Mouse (Mus musculus) myocyte (in vitro differentiated cells): ENCODE measurements around the gene Tmem238l. TPM values are rescaled to one million over a fixed set of nuclear protein-coding genes. Genes with fewer than 3 reads are reported as not detected.

ENCODE experiments used
- H3K27me3 ChIP-seq: one replicate; pipeline ENCODE4 v1.6.1; 2011; ENCODE audit not compliant: control insufficient read depth, insufficient read depth, insufficient read length
- H3K36me3 ChIP-seq: one replicate; pipeline ENCODE4 v1.6.1; 2011; ENCODE audit not compliant: control insufficient read depth, insufficient read depth
- H3K4me2 ChIP-seq: one replicate; pipeline ENCODE4 v1.6.1; 2011; ENCODE audit warnings: low read depth, control low read depth
- H3K4me3 ChIP-seq: one replicate; pipeline ENCODE4 v1.5.1; 2011; ENCODE audit warnings: mild to moderate bottlenecking, control low read depth, moderate library complexity
- H3K79me2 ChIP-seq: one replicate; pipeline ENCODE4 v1.6.1; 2011; ENCODE audit not compliant: control insufficient read depth, insufficient read depth
- H3ac ChIP-seq: one replicate; pipeline ENCODE4 v1.6.1; 2011; ENCODE audit not compliant: control insufficient read depth, insufficient read length
- CEBPB ChIP-seq: IDR thresholded peaks from 2 replicates; pipeline ENCODE4 v1.6.1; 2011; ENCODE audit warnings: mild to moderate bottlenecking, moderate library complexity; ENCODE audit not compliant: poor library complexity, insufficient read depth, severe bottlenecking
- E2F4 ChIP-seq: IDR thresholded peaks from one replicate; pipeline ENCODE4 v1.6.1; 2011; ENCODE audit warnings: mild to moderate bottlenecking, control low read depth, moderate library complexity; ENCODE audit not compliant: insufficient read depth
- MAX ChIP-seq: IDR thresholded peaks from one replicate; pipeline ENCODE4 v1.6.1; 2011; ENCODE audit warnings: low read depth, mild to moderate bottlenecking, control low read depth
- MYOD1 ChIP-seq, 3 experiments: IDR thresholded peaks; one replicate each; pipeline ENCODE4 v1.6.1; 2011; ENCODE audit warnings: control low read depth in 2 of 3, low read depth in 2 of 3, mild to moderate bottlenecking in 2 of 3, moderate library complexity in 1 of 3; ENCODE audit not compliant: insufficient read length in 2 of 3, control insufficient read depth in 1 of 3
- MYOG ChIP-seq, 3 experiments: IDR thresholded peaks; one replicate each; pipeline ENCODE4 v1.6.1; 2011; ENCODE audit warnings: control low read depth in 2 of 3, low read depth in 2 of 3, mild to moderate bottlenecking in 2 of 3; ENCODE audit not compliant: insufficient read length in 2 of 3, control insufficient read depth in 1 of 3, insufficient read depth in 1 of 3
- POLR2A ChIP-seq: IDR thresholded peaks from one replicate; pipeline ENCODE4 v1.6.1; 2011; ENCODE audit warnings: low read depth, mild to moderate bottlenecking, control low read depth, moderate library complexity; ENCODE audit not compliant: insufficient read length
- POLR2AphosphoS2 ChIP-seq: IDR thresholded peaks from one replicate; pipeline ENCODE4 v1.6.1; 2011; ENCODE audit warnings: low read depth, control low read depth; ENCODE audit not compliant: insufficient read length
- REST ChIP-seq: IDR thresholded peaks from one replicate; pipeline ENCODE4 v1.6.1; 2011; ENCODE audit warnings: mild to moderate bottlenecking, control low read depth, moderate library complexity; ENCODE audit not compliant: insufficient read depth, insufficient read length
- SRF ChIP-seq: IDR thresholded peaks from one replicate; pipeline ENCODE4 v1.6.1; 2011; ENCODE audit warnings: low read depth; ENCODE audit not compliant: control insufficient read depth, insufficient read length
- TCF12 ChIP-seq: IDR thresholded peaks from one replicate; pipeline ENCODE4 v1.6.1; 2011; ENCODE audit warnings: mild to moderate bottlenecking, control low read depth; ENCODE audit not compliant: poor library complexity, insufficient read depth, severe bottlenecking
- TCF3 ChIP-seq: IDR thresholded peaks from one replicate; pipeline ENCODE4 v1.6.1; 2011; ENCODE audit warnings: low read depth, control low read depth; ENCODE audit not compliant: insufficient read length
- USF1 ChIP-seq: IDR thresholded peaks from one replicate; pipeline ENCODE4 v1.6.1; 2011; ENCODE audit warnings: low read depth, mild to moderate bottlenecking, control low read depth, moderate library complexity
- polyA plus RNA-seq: library from polyadenylated mRNA; unstranded; fragments of >200 nt; fragmentation: generic; extraction: Trizol; gene quantifications from one replicate; pipeline ENCODE4 v1.2.1, GENCODE M21; 2012; ENCODE audit warnings: missing spikeins

Gene Tmem238l
- polyA plus RNA-seq, 1 experiment = not detected

DNA sequence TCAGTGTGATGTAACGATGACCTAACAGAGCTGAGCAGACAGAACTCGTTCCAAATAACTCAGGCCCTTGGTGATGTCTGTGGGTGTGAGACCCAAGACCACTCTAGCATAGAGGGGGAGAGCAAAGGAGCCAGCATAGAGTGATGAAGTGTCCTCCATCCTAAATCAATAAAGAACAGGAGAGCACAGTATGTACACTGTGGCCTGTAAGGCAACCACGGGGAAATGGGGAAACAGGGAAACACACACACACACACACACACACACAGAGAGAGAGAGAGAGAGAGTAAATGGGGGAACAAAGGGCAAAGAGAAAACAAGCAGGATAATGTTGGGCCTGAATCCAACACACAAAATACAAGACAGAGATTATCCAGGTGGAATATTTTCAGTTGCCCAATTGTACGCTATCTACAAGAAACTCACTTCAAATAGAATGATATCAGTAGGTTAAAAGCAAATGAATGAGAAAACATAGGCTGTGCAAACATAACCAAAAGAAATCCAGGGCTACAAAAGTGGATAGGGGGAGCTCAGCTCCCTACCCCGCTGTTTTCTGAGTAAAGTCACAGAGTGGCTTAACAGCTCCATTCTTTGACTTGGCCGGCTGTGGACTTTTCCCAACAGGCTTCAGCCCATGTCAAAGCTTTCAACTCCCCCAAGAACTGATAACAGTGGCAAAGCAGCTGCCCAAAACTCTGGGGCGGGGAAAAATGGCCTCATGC, 19.3 kb downstream of the Tmem238l start:
- TF ChIP-seq MYOG (IDR thresholded peaks at IDR 0.05; ENCODE audit: control insufficient read depth in 1 of 3, insufficient read depth in 1 of 3, insufficient read length in 2 of 3, low read depth in 2 of 3) = no peak
- no peak for TF ChIP-seq MAX
- no peak for TF ChIP-seq CEBPB
- Histone ChIP-seq H3ac (no peak overlapping the region), H3K4me2 (no peak overlapping the region), H3K27me3 (no peaks in the 10 kb centered on the region), H3K79me2 (no peaks in the 10 kb centered on the region), H3K36me3 (no peaks in the 10 kb centered on the region), H3K4me3 (no peak overlapping the region)

DNA sequence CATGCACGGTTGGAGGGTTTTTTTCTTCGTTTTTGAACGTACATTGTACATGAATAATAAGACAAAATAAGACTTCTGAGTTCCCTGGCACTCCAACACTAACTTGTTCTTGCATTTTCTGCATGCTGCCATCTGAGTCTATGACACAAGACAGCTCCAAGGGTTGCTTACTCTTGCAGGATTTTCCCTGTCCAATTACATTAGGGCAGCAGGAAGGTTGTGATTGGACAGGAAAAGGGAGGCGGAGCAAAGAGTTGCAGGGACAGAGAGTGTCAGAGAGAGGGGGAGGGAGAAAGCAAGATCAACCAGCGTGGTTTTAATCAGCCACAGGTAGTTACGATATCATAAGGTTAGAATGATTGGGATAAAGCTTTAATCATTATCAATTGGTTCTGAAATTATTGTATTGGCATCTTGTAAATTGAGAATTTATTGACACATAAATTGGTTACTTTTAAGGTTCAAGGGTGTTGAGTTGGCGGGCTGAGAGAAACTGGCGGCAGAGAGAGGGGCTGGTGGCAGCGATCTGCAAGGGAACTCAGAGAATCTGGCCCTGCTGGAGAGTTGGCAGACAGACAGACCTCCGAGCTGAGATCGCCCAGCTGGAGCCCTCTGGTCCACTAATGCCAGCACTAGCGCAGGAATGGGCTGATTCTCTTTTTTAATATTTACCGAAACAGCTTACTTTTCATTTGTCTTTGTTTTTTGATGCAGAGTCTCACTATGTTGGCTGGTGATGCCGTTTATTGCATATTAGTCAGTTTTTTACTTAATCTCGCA, 25.1 kb downstream of the Tmem238l start:
- Histone ChIP-seq H3ac (no peak overlapping the region), H3K27me3 (no peaks in the 10 kb centered on the region), H3K4me2 (peak overlapping the region; percentile 21), H3K79me2 (no peaks in the 10 kb centered on the region), H3K4me3 (no peak overlapping the region), H3K36me3 (no peaks in the 10 kb centered on the region)
- TF ChIP-seq MYOD1 (IDR thresholded peaks at IDR 0.05; ENCODE audit: control insufficient read depth in 1 of 3, insufficient read length in 2 of 3, low read depth in 2 of 3) (no peak), CEBPB (peak; percentile 75), E2F4 (no peak)

DNA sequence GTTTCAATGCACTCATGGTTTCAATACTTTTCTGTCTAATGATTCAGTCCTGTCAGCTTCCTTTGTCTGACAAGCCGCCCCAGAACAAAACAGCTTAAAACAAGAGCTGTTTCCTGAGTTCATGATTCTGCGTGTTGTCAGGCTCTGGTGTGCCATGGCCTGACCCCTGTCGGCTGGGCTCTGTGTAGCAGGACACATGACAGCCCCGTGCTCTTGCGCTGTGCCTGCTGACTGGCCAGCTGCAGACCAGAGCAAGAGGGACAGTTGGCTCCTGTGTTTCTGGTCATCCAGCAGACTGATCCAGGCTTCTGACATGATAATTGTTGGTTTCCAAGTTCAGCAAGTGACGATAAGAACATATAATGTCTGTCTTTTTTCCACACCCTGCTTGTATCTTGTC, 26.4 kb downstream of the Tmem238l start:
- no peak overlapping the region for H3ac ChIP-seq
- H3K4me3 ChIP-seq = no peak overlapping the region
- H3K4me2 ChIP-seq = no peak overlapping the region
- H3K79me2 ChIP-seq = no peaks in the 10 kb centered on the region
- no peak for TF ChIP-seq REST
- TF ChIP-seq CEBPB = no peak
- TF ChIP-seq TCF3 = no peak
- no peak for TF ChIP-seq MYOG (IDR thresholded peaks at IDR 0.05; ENCODE audit: control insufficient read depth in 1 of 3, insufficient read depth in 1 of 3, insufficient read length in 2 of 3, low read depth in 2 of 3)
- TF ChIP-seq E2F4 = no peak
- TF ChIP-seq MAX = no peak
- no peaks in the 10 kb centered on the region for H3K27me3 ChIP-seq
- H3K36me3 ChIP-seq = no peaks in the 10 kb centered on the region

DNA sequence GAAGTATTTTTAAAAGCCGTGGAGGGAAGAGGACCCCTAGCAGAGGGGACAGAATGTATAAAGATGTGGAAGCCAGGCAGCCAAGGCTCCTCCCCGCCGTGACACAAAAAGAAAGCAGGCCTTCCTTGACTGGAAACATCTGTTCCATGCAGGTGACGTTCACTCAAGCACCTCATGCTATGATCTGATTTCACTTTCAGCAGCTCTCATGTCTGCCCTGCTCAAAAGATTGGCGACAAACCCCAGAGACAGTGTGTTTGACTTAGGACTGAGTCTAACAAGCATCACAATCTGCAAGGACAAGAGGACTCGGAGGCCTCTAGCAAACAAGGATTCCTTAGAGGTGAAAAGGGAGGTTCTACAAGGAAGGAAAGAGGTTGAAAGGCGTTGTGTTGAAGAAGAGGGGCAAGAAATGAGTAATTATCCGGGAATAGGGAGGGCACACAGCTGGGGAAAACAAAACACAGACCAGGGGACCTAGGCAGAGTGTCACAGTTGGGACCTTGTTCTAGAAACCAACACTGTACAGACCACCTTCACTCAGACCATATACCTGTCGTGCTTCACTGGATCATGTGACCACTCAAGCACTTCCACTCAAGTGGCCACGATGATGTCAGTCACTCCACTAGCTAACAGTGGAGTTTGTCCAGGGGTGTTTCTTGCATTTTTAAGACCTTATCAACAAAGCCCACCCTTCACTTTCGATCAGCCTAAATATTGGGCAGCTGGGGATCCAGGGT, 27.2 kb downstream of the Tmem238l start:
- H3K36me3 ChIP-seq = no peaks in the 10 kb centered on the region
- H3K4me2 ChIP-seq = no peak overlapping the region
- H3ac ChIP-seq = no peak overlapping the region
- no peaks in the 10 kb centered on the region for H3K79me2 ChIP-seq
- no peak overlapping the region for H3K4me3 ChIP-seq
- TF ChIP-seq POLR2AphosphoS2 (no peak), REST (no peak)
- no peaks in the 10 kb centered on the region for H3K27me3 ChIP-seq

DNA sequence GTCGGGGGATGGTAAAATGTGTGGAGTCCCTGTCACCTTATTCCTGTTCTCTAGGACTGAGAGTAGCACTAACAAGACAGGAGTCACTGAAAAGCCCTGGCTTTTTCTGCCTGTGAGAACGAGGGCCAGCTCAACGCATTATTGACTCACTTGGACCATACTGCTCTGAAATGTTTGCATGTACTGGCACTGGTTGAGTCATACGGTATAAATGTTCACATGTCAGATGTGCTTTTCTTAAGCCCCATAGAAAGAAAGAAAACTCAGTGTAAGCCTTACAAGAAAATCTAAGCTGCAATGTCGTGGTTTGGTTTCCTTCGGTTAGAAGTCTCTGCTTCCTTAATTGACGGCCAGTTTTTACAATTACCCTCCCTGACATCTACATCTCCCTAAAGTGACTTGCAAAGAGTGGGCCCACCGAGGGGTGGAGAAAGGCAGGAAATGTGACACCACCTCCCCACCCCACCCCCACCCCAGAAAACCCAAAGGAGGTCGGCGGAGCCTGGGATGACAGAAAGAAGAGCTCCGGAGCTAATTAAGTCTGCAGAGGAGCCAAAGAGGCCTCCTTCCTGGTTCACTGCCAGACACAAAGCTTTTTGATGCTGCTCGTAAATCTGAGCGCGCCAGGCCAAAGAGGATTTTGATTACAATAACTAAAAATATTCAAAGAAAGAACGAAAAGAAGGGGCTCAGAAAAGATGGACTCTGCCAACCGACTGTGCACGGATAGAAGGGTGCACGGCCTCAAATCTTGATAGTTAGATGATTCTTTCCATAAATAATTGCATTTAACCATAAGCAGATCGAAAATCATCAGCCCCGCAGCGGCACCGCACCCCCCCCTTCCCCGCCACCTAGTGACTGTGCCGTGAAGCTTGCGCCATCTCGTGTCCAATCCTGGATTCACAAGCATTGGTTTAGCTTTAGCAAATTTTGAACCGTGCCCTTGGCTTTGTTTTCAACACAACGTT, 28.0 kb downstream of the Tmem238l start:
- TF ChIP-seq MYOG (IDR thresholded peaks at IDR 0.05; ENCODE audit: control insufficient read depth in 1 of 3, insufficient read depth in 1 of 3, insufficient read length in 2 of 3, low read depth in 2 of 3) (no peak), MAX (no peak), POLR2A (no peak), TCF3 (no peak), USF1 (no peak), CEBPB (no peak), TCF12 (no peak), E2F4 (no peak), SRF (no peak), POLR2AphosphoS2 (no peak), MYOD1 (IDR thresholded peaks at IDR 0.05; ENCODE audit: control insufficient read depth in 1 of 3, insufficient read length in 2 of 3, low read depth in 2 of 3) (no peak), REST (no peak)
- Histone ChIP-seq H3K27me3 (no peaks in the 10 kb centered on the region), H3K4me3 (peak overlapping the region; percentile 39)

More for the DNA sequence above, 28.0 kb downstream of the Tmem238l start:
- Histone ChIP-seq H3K79me2 (no peaks in the 10 kb centered on the region), H3K4me2 (peak overlapping the region; percentile 99), H3ac (no peak overlapping the region), H3K36me3 (no peaks in the 10 kb centered on the region)
